Mouse (Mus musculus): ENCODE data around the gene Chrna4. TPM values are rescaled to one million over a fixed set of nuclear protein-coding genes. Genes with fewer than 3 reads are reported as not detected.

The Chrna4 gene
- polyA plus RNA-seq, 2 experiments, result 0.50 to 0.71 TPM

GRCm38 (mm10) chr2:181035186-181035585 is 8.2 kb downstream of the Chrna4 start:
- no peak for DNase-seq (ENCODE audit: low read depth in 3 of 3, low spot score in 3 of 3)

GRCm38 (mm10) chr2:181033310-181033709 is 10.0 kb downstream of the Chrna4 start:
- no peaks in the 10 kb centered on the region for H3K9me3 ChIP-seq (ENCODE audit: control insufficient read depth, low read length)
- no peaks in the 10 kb centered on the region for H3K4me1 ChIP-seq (replicated peaks; ENCODE audit: control insufficient read depth in 2 of 2, insufficient read depth in 2 of 2, low read length in 1 of 2)
- H3K4me2 ChIP-seq (ENCODE audit: low read depth), result no peak overlapping the region
- H3K27me3 ChIP-seq (ENCODE audit: control insufficient read depth, insufficient read depth, low read length), result peaks cover 8% of the 10 kb centered on the region
- no peaks in the 10 kb centered on the region for H3K36me3 ChIP-seq (replicated peaks; ENCODE audit: control insufficient read depth, insufficient read depth, low read depth)
- no peak overlapping the region for H3K9ac ChIP-seq (replicated peaks)
- DNase-seq (ENCODE audit: low read depth in 3 of 3, low spot score in 3 of 3) (no peak), ATAC-seq (ENCODE audit: insufficient read depth) (no peak)
- 42% methylated on average over 6 of the region's 6 CpGs for WGBS (ENCODE audit: insufficient replicate concordance)
- no peak overlapping the region for H3K27ac ChIP-seq
- no peak overlapping the region for H3K4me3 ChIP-seq (ENCODE audit: insufficient read depth in 1 of 2, low read depth in 2 of 2, low read length in 2 of 2)
- no peak for TF ChIP-seq EP300 (IDR thresholded peaks at IDR 0.05; ENCODE audit: low read depth)
- TF ChIP-seq CTCF (IDR thresholded peaks at IDR 0.05; ENCODE audit: low read depth), result no peak

More at GRCm38 (mm10) chr2:181035186-181035585, 8.2 kb downstream of the Chrna4 start:
- no peak overlapping the region for H3K4me3 ChIP-seq (ENCODE audit: insufficient read depth in 1 of 2, low read depth in 2 of 2, low read length in 2 of 2)
- no peak overlapping the region for H3K4me2 ChIP-seq (ENCODE audit: low read depth)
- no peaks in the 10 kb centered on the region for H3K9me3 ChIP-seq (ENCODE audit: control insufficient read depth, low read length)
- WGBS (ENCODE audit: insufficient replicate concordance), result 49% methylated on average over 7 of the region's 7 CpGs
- no peak for TF ChIP-seq EP300 (IDR thresholded peaks at IDR 0.05; ENCODE audit: low read depth)
- ATAC-seq (ENCODE audit: insufficient read depth), result no peak
- no peak overlapping the region for H3K9ac ChIP-seq (replicated peaks)
- H3K27me3 ChIP-seq (ENCODE audit: control insufficient read depth, insufficient read depth, low read length), result peaks cover 27% of the 10 kb centered on the region
- H3K27ac ChIP-seq, result no peak overlapping the region
- no peaks in the 10 kb centered on the region for H3K4me1 ChIP-seq (replicated peaks; ENCODE audit: control insufficient read depth in 2 of 2, insufficient read depth in 2 of 2, low read length in 1 of 2)
- H3K36me3 ChIP-seq (replicated peaks; ENCODE audit: control insufficient read depth, insufficient read depth, low read depth), result no peaks in the 10 kb centered on the region

- no peak overlapping the region for H3K27ac ChIP-seq
- no peak overlapping the region for H3K4me2 ChIP-seq (ENCODE audit: low read depth)
- ATAC-seq (ENCODE audit: insufficient read depth) (no peak), DNase-seq (ENCODE audit: low read depth in 3 of 3, low spot score in 3 of 3) (no peak)
- H3K4me1 ChIP-seq (replicated peaks; ENCODE audit: control insufficient read depth in 2 of 2, insufficient read depth in 2 of 2, low read length in 1 of 2), result no peaks in the 10 kb centered on the region
- no peak overlapping the region for H3K4me3 ChIP-seq (ENCODE audit: insufficient read depth in 1 of 2, low read depth in 2 of 2, low read length in 2 of 2)
- H3K27me3 ChIP-seq (ENCODE audit: control insufficient read depth, insufficient read depth, low read length), result no peaks in the 10 kb centered on the region
- H3K36me3 ChIP-seq (replicated peaks; ENCODE audit: control insufficient read depth, insufficient read depth, low read depth), result no peaks in the 10 kb centered on the region
- no peak overlapping the region for H3K9ac ChIP-seq (replicated peaks)
- H3K9me3 ChIP-seq (ENCODE audit: control insufficient read depth, low read length), result no peaks in the 10 kb centered on the region
- TF ChIP-seq CTCF (IDR thresholded peaks at IDR 0.05; ENCODE audit: low read depth), result peak; percentile 44
- TF ChIP-seq EP300 (IDR thresholded peaks at IDR 0.05; ENCODE audit: low read depth), result no peak
- 25% methylated on average over 5 of the region's 5 CpGs for WGBS (ENCODE audit: insufficient replicate concordance)
Observed at GRCm38 (mm10) chr2:181032407-181032806, 10.9 kb downstream of the Chrna4 start.

- H3K27me3 ChIP-seq (ENCODE audit: control insufficient read depth, insufficient read depth, low read length), result no peaks in the 10 kb centered on the region
- no peaks in the 10 kb centered on the region for H3K36me3 ChIP-seq (replicated peaks; ENCODE audit: control insufficient read depth, insufficient read depth, low read depth)
- no peaks in the 10 kb centered on the region for H3K4me1 ChIP-seq (replicated peaks; ENCODE audit: control insufficient read depth in 2 of 2, insufficient read depth in 2 of 2, low read length in 1 of 2)
- H3K4me2 ChIP-seq (ENCODE audit: low read depth), result no peak overlapping the region
- WGBS (ENCODE audit: insufficient replicate concordance), result 61% methylated on average over 11 of the region's 11 CpGs
- TF ChIP-seq CTCF (IDR thresholded peaks at IDR 0.05; ENCODE audit: low read depth) (no peak), EP300 (IDR thresholded peaks at IDR 0.05; ENCODE audit: low read depth) (no peak)
- no peak overlapping the region for H3K27ac ChIP-seq
- no peak for DNase-seq (ENCODE audit: low read depth in 3 of 3, low spot score in 3 of 3)
- no peak for ATAC-seq (ENCODE audit: insufficient read depth)
- no peak overlapping the region for H3K9ac ChIP-seq (replicated peaks)
- no peak overlapping the region for H3K4me3 ChIP-seq (ENCODE audit: insufficient read depth in 1 of 2, low read depth in 2 of 2, low read length in 2 of 2)
- no peaks in the 10 kb centered on the region for H3K9me3 ChIP-seq (ENCODE audit: control insufficient read depth, low read length)
Observed at GRCm38 (mm10) chr2:181031406-181031934, 11.9 kb downstream of the Chrna4 start.

- Histone ChIP-seq H3K9ac (replicated peaks) (no peak overlapping the region), H3K27ac (no peak overlapping the region), H3K27me3 (ENCODE audit: control insufficient read depth, insufficient read depth, low read length) (no peaks in the 10 kb centered on the region), H3K4me3 (ENCODE audit: insufficient read depth in 1 of 2, low read depth in 2 of 2, low read length in 2 of 2) (no peak overlapping the region), H3K9me3 (ENCODE audit: control insufficient read depth, low read length) (no peaks in the 10 kb centered on the region), H3K4me2 (ENCODE audit: low read depth) (no peak overlapping the region), H3K36me3 (replicated peaks; ENCODE audit: control insufficient read depth, insufficient read depth, low read depth) (no peaks in the 10 kb centered on the region), H3K4me1 (replicated peaks; ENCODE audit: control insufficient read depth in 2 of 2, insufficient read depth in 2 of 2, low read length in 1 of 2) (no peaks in the 10 kb centered on the region)
- WGBS (ENCODE audit: insufficient replicate concordance), result 54% methylated on average over 5 of the region's 5 CpGs
- no peak for DNase-seq (ENCODE audit: low read depth in 3 of 3, low spot score in 3 of 3)
- TF ChIP-seq EP300 (IDR thresholded peaks at IDR 0.05; ENCODE audit: low read depth) (no peak), CTCF (IDR thresholded peaks at IDR 0.05; ENCODE audit: low read depth) (no peak)
- ATAC-seq (ENCODE audit: insufficient read depth), result no peak
Observed at GRCm38 (mm10) chr2:181008339-181008738, 35.0 kb downstream of the Chrna4 start.

All from liver, embryonic 14.5 days (tissue).